Mouse (Mus musculus) adrenal gland, adult (tissue): ENCODE data around the gene Fam76b.
A peak's percentile ranks its signal among the peaks of the same experiment; 100 is the strongest.

Source experiments
- DNase-seq, 2 experiments: peaks; one replicate each; pipeline ENCODE4 v3.0.0; 2022 to 2023; ENCODE audit warnings: low spot score in 1 of 2; ENCODE audit not compliant: inconsistent age in 2 of 2

The Fam76b gene

DNA sequence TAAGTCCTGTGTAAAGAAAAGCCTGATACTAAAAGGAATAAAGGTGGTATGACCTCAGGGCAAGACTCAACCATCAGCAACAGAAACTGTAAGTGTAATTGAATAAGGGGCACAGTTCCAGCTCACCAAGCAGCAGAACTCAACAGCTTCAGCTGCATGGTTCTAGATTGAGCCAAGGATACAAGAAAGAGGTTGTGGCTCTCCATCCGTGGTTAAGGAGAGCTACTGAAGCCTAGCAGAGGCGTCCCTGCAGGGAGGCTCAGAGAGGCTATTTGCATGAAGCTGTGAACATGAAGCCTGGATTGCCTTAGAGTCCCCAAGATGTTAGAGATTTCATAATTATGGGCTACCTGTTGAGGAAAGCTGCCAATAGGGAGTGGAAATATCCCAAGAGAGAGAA is 40.1 kb downstream of the Fam76b start:
- no peak for DNase-seq

DNA sequence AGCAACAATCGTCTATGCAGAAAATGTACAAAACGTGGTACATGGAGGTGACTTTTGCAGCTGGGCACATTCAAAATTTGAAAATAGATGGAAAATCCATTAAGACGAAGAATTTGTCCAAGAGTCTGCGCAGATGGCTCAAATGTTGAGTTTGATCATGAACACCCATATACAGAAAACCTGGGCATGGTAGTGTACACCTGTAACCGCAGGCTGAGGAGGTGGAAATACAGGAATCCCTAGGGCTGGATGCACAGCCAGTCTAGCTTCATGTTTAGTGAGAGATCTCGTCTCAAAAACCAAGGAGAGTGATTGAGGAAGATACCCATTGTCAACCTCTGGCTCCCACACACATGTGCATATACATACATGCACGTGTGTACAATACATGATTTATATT is 44.1 kb downstream of the Fam76b start:
- no peak for DNase-seq

DNA sequence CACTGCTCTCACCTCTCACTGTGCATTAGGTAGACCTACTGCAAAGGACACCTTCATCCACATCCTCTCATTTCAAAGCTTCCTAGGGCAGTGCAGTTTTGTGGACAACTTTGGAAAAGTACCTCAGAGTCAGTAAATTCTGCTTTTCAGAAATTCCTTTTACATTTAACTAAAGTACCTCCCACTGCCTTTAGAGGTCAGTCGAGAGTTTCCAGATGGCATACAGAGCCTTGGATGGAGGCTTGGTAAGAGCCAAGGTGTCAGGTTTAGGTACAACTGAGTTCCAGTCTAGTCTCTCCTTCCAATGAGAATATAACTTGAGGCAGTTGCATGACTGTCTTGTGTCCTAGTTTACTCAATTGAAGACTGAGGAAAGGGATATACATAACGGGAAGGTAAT is 46.8 kb downstream of the Fam76b start:
- DNase-seq: no peak

GRCm38 (mm10) chr9:13875340-13875739 is 47.8 kb downstream of the Fam76b start:
- DNase-seq: peak; percentile 11 to 63

DNA sequence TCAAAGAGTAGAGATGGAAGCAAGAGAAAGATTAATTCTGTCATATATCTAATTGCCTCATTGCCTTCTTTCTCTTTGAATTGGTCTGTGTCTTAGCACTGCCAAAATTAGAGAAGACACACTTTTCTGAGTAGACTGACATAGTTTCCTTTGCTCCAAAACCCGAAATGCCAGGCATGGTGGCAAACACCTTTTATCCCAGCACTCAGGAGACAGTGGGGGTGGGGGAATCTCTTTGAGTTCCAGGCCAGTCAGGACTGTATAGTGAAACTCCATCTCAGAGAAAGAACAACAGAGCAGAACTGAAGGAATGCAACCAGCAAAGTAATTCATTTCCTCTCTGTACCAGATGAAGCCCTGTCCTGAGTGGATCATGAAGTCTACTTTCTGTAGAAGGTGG is 53.2 kb downstream of the Fam76b start:
- DNase-seq: no peak

DNA sequence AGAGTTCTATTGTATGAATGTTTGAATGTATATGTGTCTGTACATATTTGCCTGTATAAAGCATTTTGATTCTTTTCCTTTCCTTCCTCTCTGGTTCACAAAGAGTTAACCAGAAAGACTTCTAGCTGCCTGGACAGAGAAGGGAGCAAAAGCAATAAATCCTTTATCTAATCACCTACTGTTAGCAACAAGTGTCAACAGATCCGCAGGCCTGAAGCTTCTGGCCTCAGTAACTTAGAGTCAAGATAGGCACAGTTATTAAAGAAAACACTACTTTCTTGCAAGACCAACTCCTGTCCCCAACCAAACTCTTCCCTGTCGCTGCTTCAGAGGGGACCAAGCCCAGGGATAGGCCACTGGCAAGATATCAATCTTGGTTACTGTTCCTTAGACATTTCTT is 55.0 kb downstream of the Fam76b start:
- no peak for DNase-seq

DNA sequence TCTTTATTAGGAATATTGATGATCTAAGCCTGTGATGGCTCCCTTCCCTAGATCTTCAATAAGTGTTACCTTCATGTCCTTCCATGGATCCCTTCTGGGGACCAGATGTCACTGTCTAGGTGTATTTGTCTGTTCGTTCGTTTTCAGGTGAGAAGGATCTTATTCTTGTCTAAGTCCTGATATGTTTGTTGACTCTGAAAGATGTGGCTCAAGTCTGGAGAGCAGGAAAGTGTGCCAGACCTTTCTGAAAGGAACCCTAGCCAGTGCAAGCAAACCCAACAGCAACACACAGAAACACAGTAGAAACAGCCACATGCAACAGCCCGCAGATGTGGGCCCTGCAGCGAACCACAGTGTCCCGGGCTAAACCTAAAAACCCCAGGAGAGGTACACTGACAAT is 61.5 kb downstream of the Fam76b start:
- DNase-seq: no peak

DNA sequence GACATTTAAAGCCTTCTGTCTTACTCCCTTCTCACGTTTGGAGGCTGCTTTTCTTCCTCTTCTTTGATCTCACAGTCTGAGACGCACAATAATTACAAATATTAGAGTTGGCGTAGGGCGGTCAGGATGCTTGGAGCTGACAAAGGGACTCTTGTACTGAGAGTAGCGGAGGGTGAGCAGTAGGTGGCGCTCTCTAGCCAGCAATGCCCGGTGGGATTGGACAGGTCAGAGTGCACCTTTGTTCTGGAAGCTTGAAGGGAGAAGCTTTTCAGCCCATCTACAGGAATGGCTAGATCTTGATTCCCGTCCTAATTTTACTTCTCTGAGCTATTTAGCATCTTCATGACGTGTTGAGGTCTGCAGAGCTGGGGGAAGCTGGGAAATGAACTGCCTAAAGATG is 62.1 kb downstream of the Fam76b start:
- peak; percentile 73 to 93 for DNase-seq

DNA sequence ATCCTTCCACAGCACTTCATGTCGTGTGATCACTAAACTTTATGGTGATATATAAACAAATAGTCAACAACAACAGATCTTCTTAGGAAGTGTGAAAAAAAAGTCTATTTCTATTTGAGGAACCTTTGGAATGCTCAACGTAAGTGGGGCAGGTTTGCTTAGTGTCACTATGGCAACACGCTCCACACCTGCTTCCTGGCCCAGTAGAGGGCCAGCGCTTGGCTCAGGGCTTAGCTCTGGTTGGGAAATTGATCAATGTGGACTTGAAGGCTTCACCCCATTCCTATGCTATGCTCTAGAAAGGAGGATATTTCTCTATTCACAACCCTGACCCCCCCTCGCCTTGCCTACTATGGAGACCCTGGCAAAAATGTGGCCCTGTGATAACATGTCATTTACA is 62.7 kb downstream of the Fam76b start:
- DNase-seq: no peak

- no peak for DNase-seq
Observed at GRCm38 (mm10) chr9:13891888-13892287, 64.4 kb downstream of the Fam76b start.

DNA sequence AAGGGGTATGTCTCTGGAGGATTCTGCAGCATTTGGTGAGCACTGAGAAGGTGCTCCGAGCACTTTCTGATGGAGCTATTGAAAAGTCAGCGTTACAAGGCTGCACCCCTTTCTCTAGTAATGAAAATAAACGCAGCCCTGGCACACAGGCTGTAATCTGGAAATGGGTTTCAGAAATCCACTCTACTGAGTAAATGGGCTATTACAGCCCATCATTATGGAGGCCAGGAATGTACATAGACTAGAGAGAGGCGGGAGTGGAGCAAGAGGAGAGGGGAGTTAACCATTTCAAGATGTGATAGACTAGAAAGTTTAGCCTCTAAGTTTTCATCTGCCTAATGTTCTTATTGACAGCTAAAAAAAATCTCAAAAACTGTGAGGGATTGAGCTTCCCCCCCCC is 65.5 kb downstream of the Fam76b start:
- DNase-seq: no peak

DNA sequence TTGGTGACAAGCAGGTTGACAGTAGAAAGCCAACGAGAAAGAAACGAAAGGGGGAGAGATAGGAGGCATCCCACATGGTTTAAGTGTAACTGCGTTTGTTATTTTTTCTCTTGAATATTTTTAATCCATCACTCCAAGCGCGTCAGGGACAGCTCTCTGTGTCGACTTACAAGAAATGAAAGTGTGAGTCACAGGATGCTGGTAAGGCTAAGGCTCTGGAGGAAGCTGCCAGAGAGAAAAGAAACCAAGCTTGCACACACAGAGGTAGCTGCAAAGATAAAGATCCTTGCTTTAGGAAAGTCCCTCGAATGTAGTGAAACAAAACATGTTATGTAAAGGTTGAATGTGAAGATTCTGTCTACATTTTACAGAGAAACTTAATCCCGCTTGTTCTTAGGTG is 67.0 kb downstream of the Fam76b start:
- peak in 1 of 2 experiments; percentile 35 for DNase-seq

DNA sequence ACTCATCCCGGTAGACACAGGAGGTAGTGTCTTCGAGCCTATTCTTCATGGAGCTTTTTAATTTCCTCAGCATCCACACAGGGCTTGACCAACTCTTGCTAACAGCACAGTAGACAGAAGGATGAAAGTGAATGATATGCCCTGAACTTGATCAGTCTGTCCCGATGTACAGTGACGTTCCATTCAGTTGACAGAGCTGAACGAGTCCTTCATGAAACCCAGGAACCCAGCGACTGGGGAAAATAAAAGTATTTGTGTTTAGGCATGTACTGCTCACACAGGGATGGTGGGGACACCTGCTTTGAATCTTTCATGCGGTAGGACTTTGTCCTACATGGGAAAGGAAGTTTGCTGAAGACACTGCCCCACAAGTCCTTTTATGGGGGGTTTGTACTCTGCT is 67.4 kb downstream of the Fam76b start:
- DNase-seq: no peak

DNA sequence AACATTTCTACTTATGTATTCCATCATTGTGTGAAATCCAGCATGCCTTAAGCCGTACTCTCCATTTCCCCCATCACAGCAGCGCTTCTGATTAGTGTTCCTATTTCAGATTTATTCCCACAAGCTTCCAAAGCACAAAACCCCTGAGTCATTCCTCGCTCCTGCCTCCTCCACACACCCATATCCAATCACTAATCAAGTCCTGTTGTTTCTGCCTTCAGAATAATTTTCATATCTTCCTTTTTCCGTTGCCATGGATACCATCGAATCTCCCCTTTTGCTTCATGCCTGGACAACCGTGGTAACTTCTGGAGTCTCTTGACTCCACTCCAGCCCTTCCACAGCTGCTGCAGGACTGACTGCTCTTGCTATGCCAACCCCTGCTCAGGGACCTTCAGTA is 68.5 kb downstream of the Fam76b start:
- no peak for DNase-seq

- no peak for DNase-seq
Observed at GRCm38 (mm10) chr9:13898510-13899305, 71.2 kb downstream of the Fam76b start.

- no peak for DNase-seq
Observed at GRCm38 (mm10) chr9:13902030-13902429, 74.5 kb downstream of the Fam76b start.

GRCm38 (mm10) chr9:13904091-13904779 is 76.7 kb downstream of the Fam76b start:
- no peak for DNase-seq
